Comparison of ENCODE assay signal across 15 mouse cellular contexts in genomic region chr11:69253131-69253530, GRCm38 (mm10). TPM values are rescaled to one million over a fixed set of nuclear protein-coding genes. Genes with fewer than 3 reads are reported as not detected.
DNase-seq lines count a peak whose midpoint lies in the region; ATAC-seq and TF ChIP-seq lines count a peak whose summit lies in the region.
"Had no signal": no experiment of that assay in that cellular context is flagged by ENCODE, and none has a peak within 500 bp of the region (broad histone marks: within the 10 kb centered on the region; RNA-seq: fewer than 3 reads in every experiment).

No protein-coding gene starts in this region.

- H3K4me3 ChIP-seq in heart, embryonic 15.5 days: peak overlapping the region; percentile 12; the same call in 1 of the 2 replicates
- no peak overlapping the region; the same call in 1 of the 2 replicates for H3K4me3 ChIP-seq in midbrain, embryonic 10.5 days
- no peak overlapping the region for H3K4me3 ChIP-seq in midbrain, postnatal 0 days (ENCODE audit: low read depth, low read length)
- no peak overlapping the region for H3K4me3 ChIP-seq in embryonic facial prominence, embryonic 14.5 days (ENCODE audit: low read depth, low read length)
- H3K4me3 ChIP-seq in stomach, embryonic 16.5 days (replicated peaks; ENCODE audit: low read length): no peak overlapping the region
- H3K4me3 ChIP-seq: liver, embryonic 12.5 days had no signal

- H3K36me3 ChIP-seq in heart, embryonic 15.5 days: no peaks in the 10 kb centered on the region
- no peaks in the 10 kb centered on the region for H3K36me3 ChIP-seq in midbrain, embryonic 10.5 days
- H3K36me3 ChIP-seq in midbrain, postnatal 0 days (ENCODE audit: insufficient read depth, low read length): no peaks in the 10 kb centered on the region
- H3K36me3 ChIP-seq in embryonic facial prominence, embryonic 14.5 days (ENCODE audit: control insufficient read depth, insufficient read depth, low read length): no peaks in the 10 kb centered on the region
- no peaks in the 10 kb centered on the region for H3K36me3 ChIP-seq in stomach, embryonic 16.5 days (ENCODE audit: control insufficient read depth, insufficient read depth, low read length)
- H3K36me3 ChIP-seq: liver, embryonic 12.5 days had no signal

- H3K9ac ChIP-seq in heart, embryonic 15.5 days: no peak overlapping the region
- no peak overlapping the region for H3K9ac ChIP-seq in midbrain, postnatal 0 days (replicated peaks; ENCODE audit: low read length, poor library complexity, severe bottlenecking)
- H3K9ac ChIP-seq in embryonic facial prominence, embryonic 14.5 days (ENCODE audit: low read depth, low read length): no peak overlapping the region
- peak overlapping the region; percentile 21; the same call in 1 of the 2 replicates for H3K9ac ChIP-seq in stomach, embryonic 16.5 days (ENCODE audit: low read length)
- H3K9ac ChIP-seq: liver, embryonic 12.5 days had no signal

- no peak for DNase-seq in heart, postnatal 25 days (ENCODE audit: low spot score)
- no peak for DNase-seq in midbrain, embryonic 10.5 days (ENCODE audit: low spot score)
- no peak for DNase-seq in midbrain, postnatal 0 days (ENCODE audit: low spot score)
- DNase-seq in embryonic facial prominence, embryonic 14.5 days (ENCODE audit: low spot score): peak; percentile 41
- no peak for DNase-seq in MN1 (ENCODE audit: low spot score)
- DNase-seq: adrenal gland, adult 2 months; cerebellum, adult 2 months; heart, adult 11 months; kidney, adult 9 months; right cerebral cortex, postnatal 14 days had no signal

- no peak for TF ChIP-seq CTCF in midbrain, postnatal 0 days (IDR thresholded peaks at IDR 0.05)

- ATAC-seq in heart, embryonic 15.5 days (replicated peaks; ENCODE audit: insufficient number of reproducible peaks, insufficient read depth, low FRiP score, low read depth): peak; percentile 60; the same call in 1 of the 2 replicates
- no peak for ATAC-seq in midbrain, postnatal 0 days (ENCODE audit: low FRiP score)
- no peak for ATAC-seq in embryonic facial prominence, embryonic 14.5 days (ENCODE audit: low read depth)
- ATAC-seq in stomach, embryonic 16.5 days (ENCODE audit: insufficient read depth, low FRiP score): no peak
- ATAC-seq: liver, embryonic 12.5 days had no signal

- 0 out of 2 replicates have a peak, but pooled peaks cover 3% of the 10 kb centered on the region for H3K27me3 ChIP-seq in heart, embryonic 15.5 days
- no peaks in the 10 kb centered on the region for H3K27me3 ChIP-seq in midbrain, embryonic 10.5 days (ENCODE audit: low read depth, poor library complexity, severe bottlenecking)
- no peaks in the 10 kb centered on the region for H3K27me3 ChIP-seq in midbrain, postnatal 0 days (ENCODE audit: insufficient read depth, low read length)
- no peaks in the 10 kb centered on the region for H3K27me3 ChIP-seq in embryonic facial prominence, embryonic 14.5 days (replicated peaks; ENCODE audit: control insufficient read depth, insufficient read depth, low read length)
- no peaks in the 10 kb centered on the region for H3K27me3 ChIP-seq in stomach, embryonic 16.5 days (ENCODE audit: control insufficient read depth, insufficient read depth, low read length)

- intact Hi-C loops in heart, postnatal 25 days (cut with DNase I): no loop called here

- H3K27ac ChIP-seq in heart, embryonic 15.5 days: peak overlapping the region; percentile 62
- 0 out of 2 replicates have a peak overlapping the region, but pooled peaks have one; percentile 46 for H3K27ac ChIP-seq in midbrain, embryonic 10.5 days (replicated peaks)
- H3K27ac ChIP-seq in midbrain, postnatal 0 days (ENCODE audit: low read depth, low read length): no peak overlapping the region
- peak overlapping the region; percentile 67 for H3K27ac ChIP-seq in embryonic facial prominence, embryonic 14.5 days (replicated peaks; ENCODE audit: low read depth, low read length)
- no peak overlapping the region for H3K27ac ChIP-seq in stomach, embryonic 16.5 days (ENCODE audit: low read length)
- H3K27ac ChIP-seq: liver, embryonic 12.5 days had no signal

- H3K9me3 ChIP-seq in heart, embryonic 15.5 days (replicated peaks): no peaks in the 10 kb centered on the region
- no peaks in the 10 kb centered on the region for H3K9me3 ChIP-seq in midbrain, embryonic 10.5 days (replicated peaks)
- no peaks in the 10 kb centered on the region for H3K9me3 ChIP-seq in midbrain, postnatal 0 days (ENCODE audit: low read length)
- H3K9me3 ChIP-seq in embryonic facial prominence, embryonic 14.5 days (ENCODE audit: control insufficient read depth, low read length): no peaks in the 10 kb centered on the region
- no peaks in the 10 kb centered on the region for H3K9me3 ChIP-seq in stomach, embryonic 16.5 days (replicated peaks; ENCODE audit: control insufficient read depth, low read length)
- H3K9me3 ChIP-seq: liver, embryonic 12.5 days had no signal

- peaks cover 10% of the 10 kb centered on the region for H3K4me1 ChIP-seq in heart, embryonic 15.5 days (replicated peaks)
- peaks cover 13% of the 10 kb centered on the region for H3K4me1 ChIP-seq in midbrain, embryonic 10.5 days
- H3K4me1 ChIP-seq in midbrain, postnatal 0 days (ENCODE audit: insufficient read depth, low read length): no peaks in the 10 kb centered on the region
- peaks cover 15% of the 10 kb centered on the region; the same call in 1 of the 2 replicates for H3K4me1 ChIP-seq in embryonic facial prominence, embryonic 14.5 days (ENCODE audit: control insufficient read depth, insufficient read depth, low read length)
- 0 out of 2 replicates have a peak, but pooled peaks cover 4% of the 10 kb centered on the region for H3K4me1 ChIP-seq in stomach, embryonic 16.5 days (ENCODE audit: control insufficient read depth, insufficient read depth, low read length)

- 21% methylated on average over 9 of the region's 9 CpGs for WGBS in heart, embryonic 15.5 days
- 55% methylated on average over 9 of the region's 9 CpGs for WGBS in midbrain, embryonic 10.5 days
- 21% methylated on average over 9 of the region's 9 CpGs for WGBS in midbrain, postnatal 0 days
- 32% methylated on average over 9 of the region's 9 CpGs for WGBS in embryonic facial prominence, embryonic 14.5 days
- 34% methylated on average over 9 of the region's 9 CpGs for WGBS in stomach, embryonic 16.5 days

- H3K4me2 ChIP-seq in heart, embryonic 15.5 days: peak overlapping the region; percentile 44
- H3K4me2 ChIP-seq in midbrain, postnatal 0 days (ENCODE audit: low read depth, low read length, poor library complexity, severe bottlenecking): no peak overlapping the region
- H3K4me2 ChIP-seq in embryonic facial prominence, embryonic 14.5 days (ENCODE audit: low read depth, low read length): no peak overlapping the region
- peak overlapping the region; percentile 9; the same call in 1 of the 2 replicates for H3K4me2 ChIP-seq in stomach, embryonic 16.5 days (ENCODE audit: low read depth, low read length)
- H3K4me2 ChIP-seq: liver, embryonic 12.5 days had no signal

RNA-seq across cellular contexts. Expression of gene Gucy2e, which starts 16.3 kb away (rescaled TPM):
- 0.08 and 0.13 TPM in 2 replicates for polyA plus RNA-seq in heart, embryonic 15.5 days (2015; fragmentation: Nextera tagmentation; extraction: Ambion mirVana)
- total RNA-seq in heart, postnatal 25 days (2021): 1 to 10 TPM; 1.4 to 1.5 TPM
- 0.06 and 0.20 TPM in 2 replicates for polyA plus RNA-seq in midbrain, embryonic 10.5 days (2016; fragmentation: Nextera tagmentation; extraction: Ambion mirVana)
- 1.3 and 1.4 TPM in 2 replicates for total RNA-seq in midbrain, postnatal 0 days (2014; rRNA removed)
- 0.97 and 1.0 TPM in 2 replicates for polyA plus RNA-seq in midbrain, postnatal 0 days (2015; fragmentation: Nextera tagmentation; extraction: Ambion mirVana)
- 0.15 and 0.33 TPM in 2 replicates for polyA plus RNA-seq in embryonic facial prominence, embryonic 14.5 days (2014; fragmentation: Nextera tagmentation; extraction: Ambion mirVana)
- not detected in 2 replicates for polyA plus RNA-seq in stomach, embryonic 16.5 days (2015; fragmentation: Nextera tagmentation; extraction: Ambion mirVana)
- total RNA-seq: adrenal gland, adult 2 months; neutrophil, adult 5-6 weeks had no signal
- polyA plus RNA-seq: adrenal gland, adult 2 months; liver, embryonic 12.5 days; thymus, postnatal 0 days had no signal

RNA-seq across cellular contexts. Expression of gene Alox8, which starts 55.5 kb away (rescaled TPM):
- 1.9 and 2.1 TPM in 2 replicates for polyA plus RNA-seq in heart, embryonic 15.5 days (2015; fragmentation: Nextera tagmentation; extraction: Ambion mirVana)
- 1 to 10 TPM; 1.6 to 1.8 TPM for total RNA-seq in heart, postnatal 25 days (2021)
- 0.04 and 0.06 TPM in 2 replicates for polyA plus RNA-seq in midbrain, embryonic 10.5 days (2016; fragmentation: Nextera tagmentation; extraction: Ambion mirVana)
- 3.5 and 4.1 TPM in 2 replicates for total RNA-seq in midbrain, postnatal 0 days (2014; rRNA removed)
- polyA plus RNA-seq in midbrain, postnatal 0 days (2015; fragmentation: Nextera tagmentation; extraction: Ambion mirVana): 2.0 and 2.1 TPM in 2 replicates
- polyA plus RNA-seq in embryonic facial prominence, embryonic 14.5 days (2014; fragmentation: Nextera tagmentation; extraction: Ambion mirVana): 0.22 TPM in 1 of 2 replicates, not detected in the other
- 0.35 and 0.42 TPM in 2 replicates for polyA plus RNA-seq in stomach, embryonic 16.5 days (2015; fragmentation: Nextera tagmentation; extraction: Ambion mirVana)
- total RNA-seq: adrenal gland, adult 2 months; neutrophil, adult 5-6 weeks had no signal
- polyA plus RNA-seq: adrenal gland, adult 2 months; liver, embryonic 12.5 days had no signal

Comparison
In these comparisons a context has a peak if more than half of its experiments do, and no peak if none do; other contexts are left out.
1. H3K27ac ChIP-seq: peak in heart, embryonic 15.5 days (single experiment), midbrain, embryonic 10.5 days (single experiment) and embryonic facial prominence, embryonic 14.5 days (single experiment); none in midbrain, postnatal 0 days (single experiment) and stomach, embryonic 16.5 days (single experiment).
2. H3K4me2 ChIP-seq: peak in heart, embryonic 15.5 days (single experiment) and stomach, embryonic 16.5 days (single experiment); none in midbrain, postnatal 0 days (single experiment) and embryonic facial prominence, embryonic 14.5 days (single experiment).